Mouse (Mus musculus) megakaryocyte, adult 5-6 weeks (primary cell): Measurements from ENCODE around the gene Spop. TPM values are rescaled to one million over a fixed set of nuclear protein-coding genes. Genes with fewer than 3 reads are reported as not detected.
A peak's percentile ranks its signal among the peaks of the same experiment; 100 is the strongest.
"Not testable (repeated sequence)": the region's sequence is repeated elsewhere in the genome, so short reads cannot be mapped to it uniquely, and the experiment has no call there.

Source experiments
- ATAC-seq: 2 replicates; pipeline ENCODE4 v1.8.0; 2016; ENCODE audit warnings: mild to moderate bottlenecking, inconsistent platforms; ENCODE audit not compliant: poor library complexity, severe bottlenecking
- total RNA-seq, 2 experiments: library from RNA; stranded (forward) in 1 of 2; stranded (reverse) in 1 of 2; fragments of 153-499, 151-499 nt in 1 of 2; fragments of 221-1000, 200-1000 nt in 1 of 2; gene quantifications; 2 replicates each; pipeline versions ENCODE4 v1.2.3 to v1.2.4; 2015 to 2017

Spop gene
- total RNA-seq, 2 experiments from 2014 or later: 76.1 to 112 TPM

GRCm38 (mm10) chr11:95390420-95390819 lies 23.5 kb upstream of the Spop start:
- no peak for ATAC-seq

GRCm38 (mm10) chr11:95391201-95391600 lies 22.7 kb upstream of the Spop start:
- no peak for ATAC-seq

- no peak for ATAC-seq
Observed at GRCm38 (mm10) chr11:95391743-95392142, 22.1 kb upstream of the Spop start.

GRCm38 (mm10) chr11:95392223-95392667 lies 21.6 kb upstream of the Spop start:
- ATAC-seq: no peak

- no peak for ATAC-seq
Observed at GRCm38 (mm10) chr11:95392708-95393499, 21.0 kb upstream of the Spop start.

GRCm38 (mm10) chr11:95393500-95393816 lies 20.4 kb upstream of the Spop start:
- no peak for ATAC-seq

GRCm38 (mm10) chr11:95394112-95394511 lies 19.8 kb upstream of the Spop start:
- ATAC-seq: no peak

- no peak for ATAC-seq
Observed at GRCm38 (mm10) chr11:95396548-95396947, 17.3 kb upstream of the Spop start.

- ATAC-seq: peak; percentile 76
Observed at GRCm38 (mm10) chr11:95397843-95398835, 15.7 kb upstream of the Spop start.

- no peak for ATAC-seq
Observed at GRCm38 (mm10) chr11:95399520-95400020, 14.3 kb upstream of the Spop start.

GRCm38 (mm10) chr11:95401568-95401967 lies 12.3 kb upstream of the Spop start:
- ATAC-seq: no peak

GRCm38 (mm10) chr11:95402196-95402595 lies 11.7 kb upstream of the Spop start:
- ATAC-seq: no peak

GRCm38 (mm10) chr11:95402658-95403101 lies 11.2 kb upstream of the Spop start:
- ATAC-seq: no peak

- no peak for ATAC-seq
Observed at GRCm38 (mm10) chr11:95403382-95404340, 10.2 kb upstream of the Spop start.

GRCm38 (mm10) chr11:95405771-95406170 lies 8.1 kb upstream of the Spop start:
- ATAC-seq: no peak

GRCm38 (mm10) chr11:95406398-95406797 lies 7.5 kb upstream of the Spop start:
- ATAC-seq: not testable (repeated sequence)

- ATAC-seq: no peak
Observed at GRCm38 (mm10) chr11:95409450-95410112, 4.3 kb upstream of the Spop start.

- ATAC-seq: no peak
Observed at GRCm38 (mm10) chr11:95411453-95412013, 2.3 kb upstream of the Spop start.

GRCm38 (mm10) chr11:95412615-95413014 lies 1.3 kb upstream of the Spop start:
- ATAC-seq: no peak
